Mouse (Mus musculus) gastrocnemius, postnatal 25 days (tissue): ENCODE measurements at regions not wholly inside any gene's neighbourhood (a gene's known extent, or its start where the extent isn't known, plus 50 kb on each side); places are given as distances from the start of the nearest gene placed in this dataset.

Experiments
- DNase-seq: peaks from one replicate; pipeline ENCODE4 v3.0.0; 2022

DNA sequence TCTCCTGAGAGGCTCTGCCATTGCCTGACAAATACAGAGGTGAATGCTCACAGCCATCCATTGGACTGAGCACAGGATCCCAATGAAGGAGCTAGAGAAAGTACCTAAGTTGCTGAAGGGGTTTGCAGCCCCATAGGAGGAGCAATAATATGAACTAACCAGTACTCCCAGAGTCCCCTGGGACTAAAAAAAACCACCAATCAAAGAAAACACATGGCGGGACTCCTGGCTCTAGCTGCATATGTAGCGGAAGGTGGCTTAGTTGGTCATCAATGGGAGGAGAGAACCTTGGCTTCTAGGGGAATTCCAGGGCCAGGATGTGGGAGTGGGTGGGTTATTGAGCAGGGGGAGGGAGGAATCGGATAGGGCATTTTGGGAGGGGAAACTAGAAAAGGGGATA, 207.8 kb downstream of the Otol1 start:
- no peak for DNase-seq

DNA sequence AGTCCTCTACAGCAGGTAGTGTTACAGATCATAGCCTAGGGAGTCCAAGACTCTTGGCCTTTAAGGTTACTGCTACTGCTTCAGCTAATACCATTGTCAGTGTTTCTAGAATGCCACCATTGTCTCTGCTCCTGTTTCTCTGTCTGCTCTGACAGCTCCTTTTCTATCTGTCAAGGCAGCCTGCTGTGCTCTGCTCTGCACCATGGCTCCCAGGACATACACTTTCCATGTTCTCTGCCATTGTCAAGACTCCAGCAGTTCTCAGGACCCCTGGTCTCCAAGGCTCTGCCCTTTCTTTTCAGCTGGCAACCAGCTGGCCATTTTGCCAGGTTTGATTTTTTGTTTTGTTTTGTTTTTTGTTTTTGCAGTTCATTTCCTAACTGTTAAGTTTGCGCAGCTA, 208.7 kb downstream of the Otol1 start:
- DNase-seq, result no peak

DNA sequence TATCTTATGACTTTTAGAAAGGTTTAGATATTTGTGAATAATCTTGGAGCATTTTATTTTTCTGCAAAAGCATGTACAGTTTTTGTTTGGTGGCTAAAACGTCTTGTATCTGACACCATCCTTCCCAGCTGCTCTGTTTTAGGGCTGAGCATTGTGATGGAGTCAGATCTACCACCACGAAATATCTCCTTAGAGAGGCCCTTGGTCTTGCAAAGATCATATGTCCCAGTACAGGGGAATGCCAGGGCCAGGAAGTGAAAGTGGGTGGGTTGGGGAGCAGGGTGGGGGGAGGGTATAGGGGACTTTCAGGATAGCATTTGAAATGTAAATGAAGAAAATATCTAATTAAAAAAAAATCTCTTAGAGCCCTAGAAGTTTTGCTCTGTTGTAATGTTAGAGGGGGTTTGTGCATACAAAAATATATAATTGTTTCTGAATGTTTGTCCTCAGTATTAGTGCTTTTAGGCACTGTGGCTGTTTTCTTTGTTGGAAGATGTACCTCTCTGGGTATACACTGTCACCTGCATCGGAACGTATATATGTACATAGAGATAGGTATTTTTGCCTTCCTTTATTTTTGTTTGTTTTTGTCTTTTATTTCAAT, 211.4 kb downstream of the Otol1 start:
- no peak for DNase-seq

DNA sequence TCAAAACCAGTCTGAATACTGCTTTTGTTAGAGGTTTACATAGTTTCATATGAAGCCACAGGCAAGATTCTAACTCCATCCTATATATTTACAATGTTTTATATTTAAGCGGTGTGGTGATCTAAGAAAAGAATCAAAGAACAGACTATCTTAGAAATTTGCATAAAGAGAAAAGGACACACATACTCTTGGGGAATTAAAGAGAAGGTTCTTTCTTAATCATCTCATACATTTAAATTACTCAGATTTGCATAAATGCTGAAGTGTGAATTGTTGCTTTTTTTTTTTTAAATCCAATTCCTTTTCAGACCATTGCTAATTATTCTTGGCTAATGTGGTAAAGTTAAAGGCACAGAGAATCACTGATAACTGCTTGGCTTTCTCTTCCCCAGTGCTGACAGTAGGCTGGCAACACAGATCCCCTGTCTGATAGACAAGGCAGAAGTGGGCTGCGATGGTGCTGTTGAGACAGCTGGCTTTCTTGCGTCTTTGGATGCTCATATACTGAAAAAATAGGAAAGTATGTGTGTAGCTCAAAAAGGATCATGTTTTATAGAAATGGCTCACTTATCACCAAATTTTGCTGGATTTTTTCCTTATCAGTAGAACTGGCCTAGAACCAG, 216.1 kb downstream of the Otol1 start:
- no peak for DNase-seq

DNA sequence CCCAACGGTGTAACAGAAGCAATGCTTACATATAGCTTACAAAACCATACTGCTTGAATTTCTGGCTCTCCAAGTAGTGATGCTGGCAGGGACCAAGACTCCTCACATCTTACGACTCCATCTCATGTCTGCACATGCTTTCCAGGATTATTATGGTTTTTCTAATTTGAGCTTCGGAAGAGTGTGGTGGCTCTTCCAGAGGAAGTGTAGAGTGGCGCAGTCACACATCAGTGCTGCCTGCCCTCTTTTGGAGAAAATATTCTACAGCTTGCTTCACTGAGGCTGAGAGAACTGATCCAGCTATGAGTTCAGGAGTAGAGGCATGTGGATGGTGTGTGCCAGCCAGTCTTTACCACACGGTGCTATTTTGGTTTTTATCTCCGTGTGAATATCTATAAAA, 217.4 kb downstream of the Otol1 start:
- no peak for DNase-seq

DNA sequence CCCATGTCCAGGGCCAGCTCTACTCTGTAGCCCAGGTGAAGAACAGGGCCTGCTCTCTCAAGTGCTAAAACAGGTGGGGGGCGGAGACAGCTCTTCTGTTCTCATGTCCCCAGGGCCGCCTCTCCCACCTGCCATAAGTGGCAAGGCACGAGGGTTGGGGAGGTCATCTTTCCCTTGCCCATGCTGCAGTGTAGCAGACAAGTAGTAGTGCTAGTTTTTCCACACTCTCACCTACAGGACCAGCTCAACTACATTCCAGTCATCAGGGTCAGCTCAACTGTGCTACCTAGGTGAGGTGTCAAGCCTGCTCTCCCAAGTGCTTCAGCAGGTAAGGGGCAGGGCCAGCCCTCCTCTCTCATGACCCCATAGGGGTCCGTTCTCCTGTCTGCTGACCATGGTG, 219.8 kb downstream of the Otol1 start:
- no peak for DNase-seq

DNA sequence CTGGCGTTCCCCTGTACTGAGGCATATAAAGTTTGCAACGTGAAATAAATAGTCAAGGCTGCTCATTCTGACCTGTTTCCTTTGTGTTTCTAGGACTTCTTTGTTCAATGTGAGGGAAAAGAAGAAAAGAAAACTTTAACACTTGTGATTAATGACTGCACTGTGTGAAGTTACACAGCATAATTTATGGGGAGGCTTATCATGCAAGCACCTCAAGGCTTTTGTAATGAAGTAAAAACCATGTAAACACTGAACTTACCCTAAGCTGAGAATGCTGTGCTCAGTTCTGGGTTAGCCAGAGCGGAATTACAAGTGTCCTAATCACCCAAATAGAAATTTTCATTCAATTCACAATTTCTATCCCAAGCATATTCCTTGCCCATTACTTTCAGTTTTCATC, 241.2 kb downstream of the Otol1 start:
- no peak for DNase-seq

DNA sequence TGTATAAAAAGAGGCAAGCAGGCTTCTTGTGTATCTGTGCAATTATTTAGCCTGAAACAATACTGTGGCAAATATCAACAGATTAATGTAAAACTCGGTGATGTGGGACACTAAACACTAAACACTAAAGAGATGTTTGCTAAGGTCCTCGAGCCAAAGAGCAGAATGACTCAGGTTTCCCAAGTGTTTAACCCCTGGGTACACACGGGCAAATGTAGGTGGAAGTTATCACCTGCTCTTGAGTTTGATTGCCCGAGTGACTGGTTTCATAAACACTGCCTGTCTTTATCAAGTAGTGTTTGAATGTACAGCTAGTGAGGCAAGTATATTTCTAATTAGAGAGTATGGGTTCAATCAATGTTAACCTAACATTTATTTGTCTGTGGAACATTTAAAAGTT, 242.5 kb downstream of the Otol1 start:
- no peak for DNase-seq

DNA sequence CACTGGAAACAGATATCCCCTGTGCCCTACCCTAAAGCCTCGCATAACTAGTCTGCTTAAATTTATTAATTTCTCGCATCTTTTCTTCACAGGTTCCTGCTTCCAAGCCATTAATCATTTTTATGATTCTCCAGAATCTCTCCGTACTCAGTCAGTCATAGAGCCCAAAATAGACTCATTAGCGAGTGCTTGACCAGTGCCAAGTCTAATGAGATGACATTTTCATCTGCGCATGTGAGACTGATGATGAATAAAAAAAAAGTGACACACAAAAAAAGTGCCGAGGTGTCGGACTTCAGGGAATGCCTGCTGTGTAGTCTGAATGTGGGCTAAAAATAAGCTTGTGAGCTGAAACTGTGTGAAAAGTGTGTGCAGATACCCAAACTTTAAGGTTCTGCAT, 243.3 kb downstream of the Otol1 start:
- DNase-seq, result no peak

DNA sequence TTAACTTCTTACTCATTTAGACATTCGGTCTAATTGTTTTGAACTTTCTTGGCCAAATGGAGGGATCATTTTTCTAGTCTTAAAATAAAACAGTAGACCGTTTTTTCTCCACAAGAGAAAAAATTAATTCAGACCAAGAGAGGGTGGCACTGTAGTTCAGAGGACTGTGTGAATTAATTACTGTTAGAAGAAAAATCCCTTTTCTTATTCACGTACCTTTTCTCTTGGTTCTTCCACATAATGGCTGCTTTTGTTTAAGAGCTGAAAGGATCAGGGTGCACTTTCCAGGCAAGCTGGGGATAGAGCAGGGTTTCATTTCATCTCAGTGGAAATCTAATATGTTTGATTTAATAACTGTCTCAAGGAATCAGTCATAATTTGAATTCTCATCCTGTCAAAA, 255.9 kb downstream of the Otol1 start:
- no peak for DNase-seq

DNA sequence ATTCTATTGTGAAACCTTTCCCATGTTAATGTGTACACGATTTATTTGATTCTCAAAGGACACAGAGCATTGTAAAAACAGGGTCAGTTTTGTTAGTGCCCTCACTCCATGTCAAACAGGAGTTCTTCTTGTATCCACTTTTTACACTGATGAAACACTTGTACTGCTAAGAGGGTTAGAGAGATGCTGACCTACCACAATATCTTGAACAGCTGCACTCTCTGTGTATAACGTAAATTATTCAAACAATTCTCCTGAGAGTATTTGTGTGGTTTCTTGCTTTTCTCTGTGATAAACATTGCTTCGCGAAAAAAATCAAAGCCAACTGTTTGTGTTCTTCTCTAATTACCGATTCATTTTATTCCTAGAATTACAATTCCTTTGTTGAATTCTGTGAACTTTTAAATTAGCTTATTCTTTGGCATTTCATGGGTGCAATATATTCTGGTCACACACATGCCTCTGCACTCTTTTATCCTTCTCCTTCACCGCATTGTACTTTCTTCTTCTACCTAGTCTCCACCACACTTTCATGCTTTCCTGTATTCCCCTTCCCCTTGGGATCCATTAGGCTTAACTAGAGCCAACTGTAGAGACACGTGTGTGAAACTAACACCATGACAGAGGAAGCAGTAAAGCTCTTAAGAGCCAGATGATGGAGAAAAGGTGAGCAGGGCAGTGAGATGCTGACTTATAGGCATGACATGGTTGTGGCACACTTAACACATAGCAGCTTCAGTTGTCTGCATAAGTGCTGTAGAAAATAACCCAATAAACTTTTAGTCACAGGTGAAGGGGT, 281.4 kb downstream of the Otol1 start:
- DNase-seq, result no peak

DNA sequence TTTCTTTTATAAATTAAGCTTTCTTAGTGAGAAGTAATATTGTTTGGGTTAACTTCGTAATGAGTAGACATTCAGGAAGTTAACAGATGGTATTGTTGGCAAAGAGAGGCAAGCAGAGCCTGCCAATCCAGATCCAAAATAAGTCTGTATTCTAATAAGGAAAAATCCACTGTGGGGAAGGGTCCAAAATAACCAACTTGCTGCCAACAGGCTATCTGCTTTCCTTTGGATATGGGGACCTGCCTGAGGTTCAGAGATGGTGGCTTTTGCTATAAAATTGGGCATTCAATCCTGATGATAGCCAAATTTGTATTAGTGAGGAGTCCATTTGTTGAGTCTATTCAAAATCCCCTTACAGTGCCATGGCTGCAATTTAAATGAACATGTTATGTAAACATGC, 300.1 kb downstream of the Otol1 start:
- no peak for DNase-seq

DNA sequence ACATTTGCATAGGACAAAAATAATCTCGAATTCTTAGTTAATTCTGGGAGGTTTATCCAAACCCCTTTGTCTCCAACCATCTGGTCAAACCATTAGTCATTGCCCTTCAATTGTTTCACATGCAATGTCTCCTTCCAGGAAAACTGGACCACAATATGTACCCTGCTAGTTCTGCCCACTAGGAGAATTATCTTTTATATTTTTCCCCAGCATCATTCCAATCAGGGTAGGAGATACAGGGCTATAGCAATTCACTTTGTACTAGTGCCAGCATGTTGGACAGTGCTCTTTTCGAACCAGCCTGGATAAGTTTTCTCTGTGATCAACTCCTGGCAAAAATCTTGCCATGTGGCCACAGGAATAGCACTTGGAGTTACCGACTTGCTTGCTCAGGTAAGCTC, 300.6 kb downstream of the Otol1 start:
- DNase-seq, result no peak

DNA sequence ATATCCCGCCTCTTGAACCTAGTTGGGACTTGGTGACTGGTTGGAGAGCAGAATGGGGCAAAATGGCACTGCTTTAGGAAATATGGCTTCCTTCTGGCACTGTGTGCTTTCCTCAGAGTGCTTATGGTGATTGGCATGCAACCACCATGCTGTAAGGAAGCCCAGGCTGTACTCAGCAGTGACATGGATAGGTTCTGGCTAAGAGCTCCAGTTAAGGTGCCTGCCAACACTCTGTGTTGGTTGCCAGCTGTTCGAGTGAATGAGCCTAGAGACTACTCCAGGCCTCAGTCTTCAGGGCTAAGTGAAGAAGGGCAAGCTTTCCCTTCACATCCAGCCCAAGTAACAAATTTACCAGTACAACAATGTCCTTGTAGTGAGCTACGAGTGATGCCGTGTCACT, 301.9 kb downstream of the Otol1 start:
- DNase-seq, result peak; percentile 58

DNA sequence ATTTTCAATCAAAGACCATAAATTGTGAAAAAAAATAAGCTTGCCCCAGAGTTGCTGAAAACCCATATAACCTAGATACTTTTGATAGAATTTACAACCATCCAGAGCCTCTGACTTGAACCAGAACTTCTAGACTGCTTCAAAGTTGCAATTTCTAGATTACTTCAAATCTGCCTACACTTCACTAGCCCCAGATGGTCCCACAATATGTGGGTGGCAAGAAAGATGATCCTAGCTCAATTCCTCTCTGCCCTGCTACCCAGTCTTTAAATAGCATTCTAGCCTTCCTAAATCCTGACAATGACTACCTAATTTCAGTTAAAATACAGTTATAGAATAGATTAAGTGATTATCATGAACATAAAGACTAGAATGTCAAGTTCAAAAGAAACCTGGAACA, 303.6 kb downstream of the Otol1 start:
- DNase-seq, result no peak

DNA sequence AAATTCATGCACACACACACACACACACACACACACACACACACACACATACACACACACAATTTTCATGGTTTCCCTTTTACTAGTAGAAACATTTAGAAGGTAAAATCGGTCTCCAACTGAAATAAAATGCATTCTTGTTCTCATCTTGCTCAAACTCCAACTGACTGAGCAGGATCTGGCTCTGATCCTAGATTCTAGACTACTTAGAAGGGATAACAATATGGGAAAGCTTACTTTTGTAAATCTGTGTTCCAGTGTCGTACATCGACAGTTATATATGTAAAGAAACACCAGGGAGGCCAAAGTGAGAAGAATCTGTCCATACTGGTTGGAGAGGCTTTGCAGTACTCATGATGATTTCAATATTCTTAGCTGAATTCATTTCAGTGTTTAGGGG, 304.6 kb downstream of the Otol1 start:
- no peak for DNase-seq

DNA sequence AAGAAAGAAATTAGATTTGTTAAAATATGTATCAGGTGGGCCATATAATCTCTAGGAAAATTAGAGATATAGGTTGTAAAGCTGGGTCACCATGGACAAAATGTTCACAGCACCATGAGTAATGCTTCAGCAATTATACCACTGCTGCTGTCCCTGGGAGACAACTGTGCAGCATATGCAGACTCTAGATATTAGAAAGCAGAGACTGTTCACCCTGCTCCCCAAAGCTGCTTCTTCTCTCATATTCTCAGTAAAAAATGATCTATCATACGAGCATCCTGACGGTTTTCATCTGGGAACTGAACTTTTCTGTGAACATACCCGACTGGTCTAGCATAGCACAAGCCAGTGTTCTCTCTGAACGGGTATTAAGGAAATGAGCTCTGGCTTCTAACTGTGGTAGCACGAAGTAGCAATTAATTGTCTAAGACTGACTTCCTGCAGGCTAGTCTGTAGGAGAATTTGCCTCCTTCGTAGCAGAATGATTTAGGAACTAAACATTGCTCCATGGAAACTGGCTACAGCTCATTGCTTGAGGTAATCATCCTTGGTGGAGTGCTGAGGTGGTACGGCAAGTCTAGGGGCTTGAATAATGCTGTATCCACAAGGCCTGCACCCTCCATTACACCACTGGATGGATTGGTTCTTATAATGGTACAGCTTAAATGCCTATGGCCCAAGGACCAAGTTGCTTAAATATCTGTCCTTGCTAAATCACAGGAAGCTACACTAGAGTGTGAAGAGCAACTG, 305.9 kb downstream of the Otol1 start:
- no peak for DNase-seq

DNA sequence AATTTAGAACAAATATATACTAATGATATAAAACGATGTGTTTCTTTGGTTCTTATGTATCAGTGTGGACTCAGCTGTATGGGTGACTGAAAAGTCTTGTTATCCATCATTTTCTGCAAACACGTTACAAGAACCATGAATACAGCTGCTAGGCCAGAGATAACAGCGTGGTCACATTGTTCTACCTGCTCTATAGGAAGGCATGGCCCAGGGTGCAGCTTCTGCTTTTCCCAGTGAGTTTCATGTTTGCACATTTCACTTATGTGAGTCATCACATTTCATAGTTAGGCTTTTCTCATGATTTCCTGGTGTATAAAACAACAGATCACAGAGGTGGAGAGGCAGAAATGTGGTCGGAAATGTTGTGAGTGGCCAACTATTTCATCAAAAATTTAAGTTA, 306.8 kb downstream of the Otol1 start:
- no peak for DNase-seq

DNA sequence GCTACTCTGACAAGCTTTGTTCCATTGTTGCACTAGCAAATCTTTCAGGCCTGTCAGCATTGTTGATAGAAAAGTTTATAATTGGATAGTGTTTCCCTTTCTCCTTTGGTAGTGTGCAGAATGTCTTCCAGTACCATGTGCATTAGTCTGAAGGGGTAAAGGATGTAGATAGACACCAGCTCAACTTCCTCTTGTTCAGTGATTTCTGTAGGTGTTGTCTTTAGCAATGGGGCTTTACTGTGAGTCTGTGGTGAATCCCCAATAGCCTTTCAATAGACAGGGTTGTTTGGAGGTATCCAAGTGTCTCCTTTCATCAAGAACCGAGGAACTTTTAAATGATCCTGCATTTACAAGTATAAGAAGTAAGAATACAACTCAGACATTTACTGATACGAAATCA, 311.0 kb downstream of the Otol1 start:
- no peak for DNase-seq

DNA sequence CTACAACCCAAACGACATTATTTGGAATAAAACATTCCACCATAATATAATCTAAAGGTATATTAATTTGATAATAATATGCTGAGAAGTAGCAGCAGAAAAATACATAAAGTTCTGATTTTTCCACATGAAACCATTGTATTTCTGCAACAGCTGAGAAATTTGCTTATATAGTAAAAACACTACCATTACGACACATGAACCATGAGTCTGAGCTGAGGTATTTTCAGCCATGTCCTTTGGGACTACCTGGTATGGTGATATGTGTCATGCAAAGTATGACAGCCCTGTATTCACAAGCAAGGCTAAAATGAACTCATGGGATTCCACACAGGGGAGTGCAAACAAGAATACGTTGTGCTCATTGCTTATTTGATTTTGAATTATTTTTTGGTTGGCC, 311.7 kb downstream of the Otol1 start:
- no peak for DNase-seq

DNA sequence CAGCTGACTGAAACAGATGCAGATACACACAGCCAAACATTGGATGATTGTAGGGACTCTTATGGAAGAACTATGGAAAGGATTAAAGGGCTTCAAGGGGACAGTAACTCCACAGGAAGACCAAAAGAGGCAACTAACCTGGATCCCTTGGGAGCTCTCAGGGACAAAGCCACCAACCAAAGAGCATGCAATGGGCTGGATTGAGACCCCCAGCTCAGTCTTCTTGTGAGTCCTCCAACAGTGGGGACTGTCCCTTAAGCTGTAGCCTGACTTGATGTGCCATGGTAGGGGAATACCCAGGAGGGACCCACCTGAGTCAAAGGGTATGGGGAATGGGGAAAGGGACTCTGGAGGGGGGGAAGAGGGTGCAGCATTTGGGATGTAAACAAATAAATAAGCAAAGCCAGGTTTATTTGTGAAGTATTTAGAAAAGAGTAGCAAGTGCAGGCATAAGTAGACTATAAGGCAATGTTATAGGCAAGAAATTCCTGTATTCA, 313.8 kb downstream of the Otol1 start:
- DNase-seq, result no peak

DNA sequence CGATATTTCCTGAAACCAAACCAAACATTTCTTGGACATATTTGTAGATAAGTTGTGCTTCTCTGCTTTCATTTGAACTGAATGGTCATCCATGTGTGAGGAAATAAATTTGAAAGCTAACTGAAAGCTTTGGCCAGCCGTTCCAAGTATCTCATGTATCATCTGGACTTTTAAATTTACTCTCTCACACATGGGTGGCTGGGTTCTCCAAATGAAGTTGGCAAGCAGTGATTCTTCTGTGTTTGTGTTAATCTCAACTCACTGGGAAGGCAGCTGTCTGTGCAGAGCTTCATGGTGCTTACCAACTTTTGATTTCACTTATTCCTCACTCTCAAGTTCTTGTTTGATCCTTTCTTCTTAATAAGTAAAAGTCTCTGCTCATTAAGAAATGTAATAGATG, 317.3 kb downstream of the Otol1 start:
- no peak for DNase-seq
